Mouse (Mus musculus) urinary bladder, postnatal 10 days (tissue): ENCODE results near the gene Prmt3.

ENCODE experiments used
- DNase-seq: peaks from one replicate; pipeline ENCODE4 v3.0.0; 2022; ENCODE audit warnings: low spot score

Gene Prmt3

DNA sequence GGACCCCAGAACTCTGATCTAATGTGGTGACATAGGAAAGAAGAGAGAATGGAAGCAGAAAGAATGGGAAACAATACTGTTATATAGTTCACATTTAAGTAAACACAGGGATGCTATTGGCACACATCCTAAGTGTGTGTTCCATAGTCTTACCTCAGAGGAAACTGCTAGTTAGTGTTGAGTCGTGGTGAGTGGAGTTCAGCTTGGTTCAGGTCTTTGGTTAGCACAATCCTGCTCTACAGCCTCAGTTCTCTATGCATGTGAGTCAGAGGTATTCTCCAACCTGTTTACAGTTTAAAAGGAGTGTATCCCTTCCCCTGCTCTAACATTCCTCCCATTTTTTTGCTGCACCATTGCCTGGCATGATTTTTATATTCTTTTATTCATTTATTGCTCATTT, 19.0 kb downstream of the Prmt3 start:
- DNase-seq, result no peak

DNA sequence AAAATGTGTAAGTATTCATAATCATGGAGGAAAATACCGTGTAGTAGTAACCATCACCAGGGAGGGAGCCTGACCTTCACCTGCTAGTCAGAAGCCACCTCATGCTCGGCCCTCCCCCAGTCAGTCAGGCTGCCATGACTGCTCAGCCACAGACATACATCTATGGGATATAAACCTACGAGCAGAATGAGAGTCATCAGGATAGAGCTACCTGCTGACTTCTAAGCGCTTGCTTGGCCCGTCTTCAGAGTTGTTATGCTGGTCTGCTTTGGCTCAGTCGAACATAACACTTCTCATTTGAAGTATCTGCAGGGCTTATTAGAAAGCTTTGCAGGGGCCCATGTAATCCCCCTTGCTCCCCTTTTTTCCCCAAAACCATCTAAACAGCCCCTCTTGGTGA, 25.4 kb downstream of the Prmt3 start:
- no peak for DNase-seq

DNA sequence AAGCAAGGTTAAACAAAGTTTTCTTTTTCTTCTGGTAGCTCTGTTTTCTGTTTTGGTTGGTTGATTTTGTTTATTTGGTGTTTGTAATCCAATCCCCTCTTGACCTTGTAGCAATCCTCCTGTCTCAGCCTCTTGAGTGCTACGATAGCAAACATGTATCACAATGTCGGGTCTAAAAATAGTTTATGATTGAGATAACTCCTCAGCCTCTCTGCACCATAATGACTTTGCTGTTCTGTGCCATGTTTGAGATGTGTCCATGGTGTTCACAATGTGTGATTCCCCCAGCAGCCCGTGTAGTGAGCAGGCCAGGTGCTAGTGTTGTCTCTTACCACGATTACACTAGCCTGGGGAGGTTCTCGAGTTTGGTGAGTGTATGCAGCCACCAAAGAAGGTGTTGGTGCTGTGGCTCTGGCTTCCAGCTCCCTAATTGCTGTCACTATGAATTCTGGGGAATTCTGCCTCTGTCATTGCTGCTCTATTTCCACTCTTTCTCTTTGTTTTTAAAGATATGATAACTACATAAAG, 26.6 kb downstream of the Prmt3 start:
- DNase-seq, result no peak

DNA sequence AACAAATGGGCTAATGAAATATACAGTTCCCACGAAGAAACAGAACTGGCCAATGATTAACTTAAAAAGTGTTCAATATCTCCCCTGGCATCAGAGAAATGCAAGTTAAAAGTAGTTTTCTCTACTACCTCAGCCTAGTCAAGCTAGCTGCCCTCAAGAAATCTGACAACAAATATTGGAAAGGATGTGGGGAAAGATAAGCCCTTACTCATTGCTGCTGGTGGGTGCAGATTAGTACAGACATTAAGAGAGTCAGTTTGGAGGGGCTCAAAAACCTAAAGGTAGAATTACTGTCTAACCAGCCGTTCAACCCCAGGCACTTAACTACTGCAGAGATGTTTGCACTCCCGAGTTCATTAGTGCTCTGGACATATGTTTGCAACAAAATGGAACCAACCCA, 27.5 kb downstream of the Prmt3 start:
- no peak for DNase-seq

DNA sequence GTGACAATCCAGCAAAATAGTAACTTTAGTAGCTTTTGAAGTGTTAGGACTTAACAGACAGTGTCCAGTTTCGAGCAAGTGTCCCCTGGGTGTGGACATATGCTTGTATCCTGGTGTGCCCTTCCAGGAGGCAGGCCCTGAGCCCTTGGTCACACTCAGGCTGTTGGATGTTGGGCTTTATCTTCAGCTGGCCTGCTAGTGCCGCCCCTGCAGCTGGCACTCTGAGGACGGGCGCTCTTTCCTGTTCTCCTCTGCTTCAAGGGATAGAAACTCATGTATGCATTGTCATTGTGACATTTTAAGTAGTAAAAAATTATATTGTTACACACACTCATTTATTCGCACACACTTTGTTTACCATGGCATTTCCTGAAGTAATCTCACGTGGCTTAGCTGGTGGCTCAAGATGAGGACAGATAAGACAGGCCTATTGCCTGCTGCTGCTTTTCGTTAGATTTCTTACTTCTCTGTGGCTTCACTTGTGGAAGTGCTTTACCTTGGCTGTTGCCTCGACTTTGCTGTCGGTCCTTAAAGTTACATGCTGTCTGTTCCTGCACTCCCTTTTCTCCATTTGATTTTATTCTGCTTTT, 29.0 kb downstream of the Prmt3 start:
- no peak for DNase-seq

DNA sequence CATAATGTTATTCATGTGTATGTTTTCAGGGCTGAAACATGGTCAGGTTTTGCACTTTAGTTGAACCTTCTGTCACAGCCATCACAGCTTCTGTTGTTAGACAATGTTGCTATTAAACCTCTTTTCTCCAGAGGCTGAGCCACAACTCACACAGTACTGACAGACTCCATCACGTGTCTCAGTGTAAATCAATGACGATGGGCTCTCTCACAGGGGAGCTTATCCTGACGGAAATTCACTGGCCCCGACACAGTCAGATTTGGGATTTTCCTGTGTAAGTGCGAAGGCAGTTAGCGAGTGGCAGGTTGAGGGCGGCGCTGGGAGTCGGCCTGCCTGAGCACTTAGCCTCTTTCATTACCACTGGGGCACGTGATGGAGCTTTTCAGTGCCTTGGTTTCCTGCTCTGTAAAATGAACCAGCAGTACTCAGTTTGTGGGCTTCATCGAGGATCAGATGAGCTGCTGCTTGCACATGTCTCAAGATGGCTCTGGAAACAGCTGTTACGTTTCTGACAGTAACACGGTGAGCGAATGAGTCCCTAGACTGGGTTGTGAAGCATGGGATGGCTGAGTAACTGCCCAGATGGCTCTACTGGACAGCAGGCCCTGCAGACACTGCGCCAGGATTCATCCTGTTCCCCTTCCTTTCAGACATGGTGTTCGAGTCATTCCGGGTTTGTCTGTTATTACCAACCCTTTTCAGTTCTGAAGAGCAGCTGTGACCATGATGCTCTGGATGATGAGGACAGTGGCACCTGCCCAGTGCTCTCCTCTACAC, 29.9 kb downstream of the Prmt3 start:
- no peak for DNase-seq

DNA sequence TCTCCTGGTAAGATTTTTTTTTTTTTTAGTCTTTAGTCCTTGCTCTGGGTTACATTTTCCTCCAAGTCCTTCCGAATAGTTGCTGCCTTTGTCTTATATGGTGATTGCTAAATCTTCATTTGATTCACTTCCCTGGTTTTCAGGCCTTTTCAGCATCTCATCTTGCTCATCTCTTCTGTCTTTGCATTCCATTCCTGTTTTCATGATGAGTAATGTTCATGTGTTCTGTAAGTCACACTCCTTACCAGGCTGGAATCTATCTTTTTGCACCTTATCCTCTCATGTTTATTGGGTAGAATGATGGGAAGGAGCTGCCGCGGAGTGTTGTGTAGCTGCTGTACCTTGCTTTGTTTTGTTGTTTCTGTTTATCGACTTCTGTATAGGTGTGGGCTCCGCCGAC, 31.0 kb downstream of the Prmt3 start:
- DNase-seq, result no peak

DNA sequence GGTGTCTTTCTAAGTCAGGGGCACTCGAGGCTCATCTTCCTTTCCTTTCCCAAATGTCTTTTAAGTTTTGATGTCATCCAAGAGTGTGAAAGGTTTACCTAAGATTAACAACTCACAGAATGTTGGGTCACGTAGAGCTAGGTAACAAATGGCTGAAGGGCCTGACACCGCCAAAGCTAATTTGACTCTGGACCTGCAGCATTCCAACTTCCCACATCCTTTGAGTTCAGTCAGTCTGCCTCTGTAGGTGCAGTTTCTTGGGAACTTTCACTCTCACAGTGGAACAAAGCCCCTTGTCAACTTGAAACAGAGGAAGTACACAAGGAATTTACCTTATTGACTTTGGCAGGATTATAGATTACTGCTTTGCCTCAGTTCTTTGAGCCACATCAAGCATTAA, 31.4 kb downstream of the Prmt3 start:
- no peak for DNase-seq

DNA sequence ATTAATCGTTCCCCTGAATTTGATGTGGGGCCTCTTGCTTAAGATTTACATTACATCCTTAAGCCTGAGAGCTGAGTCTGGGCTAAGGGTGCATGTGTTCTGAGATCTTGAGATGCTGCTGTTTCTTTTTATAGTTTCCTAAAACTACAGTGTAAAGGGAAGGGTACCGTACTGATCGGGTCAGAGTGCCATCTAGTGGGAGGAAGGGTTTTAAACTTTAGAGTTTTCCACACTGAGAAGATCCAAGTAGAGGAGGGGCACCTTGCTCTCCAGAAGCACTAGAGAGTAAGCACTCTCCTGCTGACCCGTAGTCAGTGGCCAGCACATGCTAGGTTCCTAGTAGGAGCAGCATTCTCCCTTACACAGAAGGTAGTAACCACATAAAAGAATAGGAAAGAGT, 33.2 kb downstream of the Prmt3 start:
- DNase-seq, result no peak

DNA sequence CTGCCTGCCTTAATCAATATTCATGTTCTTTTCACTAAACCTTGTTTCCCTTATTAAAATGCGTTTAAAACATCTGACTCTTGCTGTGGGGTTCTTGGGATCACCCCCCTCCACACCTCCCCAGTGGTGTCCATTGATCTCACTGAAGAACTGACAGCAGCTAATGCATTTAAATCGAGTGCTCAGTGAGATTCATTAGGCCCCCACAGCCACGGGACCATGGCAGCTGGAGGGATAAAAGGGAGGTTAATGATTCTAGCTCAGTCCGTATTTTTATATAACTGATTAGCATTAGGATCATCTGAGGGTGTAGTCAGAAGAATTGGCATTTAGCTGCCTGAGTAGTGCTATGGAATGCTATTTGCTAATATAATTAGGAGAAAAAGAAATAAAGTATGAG, 41.2 kb downstream of the Prmt3 start:
- no peak for DNase-seq

DNA sequence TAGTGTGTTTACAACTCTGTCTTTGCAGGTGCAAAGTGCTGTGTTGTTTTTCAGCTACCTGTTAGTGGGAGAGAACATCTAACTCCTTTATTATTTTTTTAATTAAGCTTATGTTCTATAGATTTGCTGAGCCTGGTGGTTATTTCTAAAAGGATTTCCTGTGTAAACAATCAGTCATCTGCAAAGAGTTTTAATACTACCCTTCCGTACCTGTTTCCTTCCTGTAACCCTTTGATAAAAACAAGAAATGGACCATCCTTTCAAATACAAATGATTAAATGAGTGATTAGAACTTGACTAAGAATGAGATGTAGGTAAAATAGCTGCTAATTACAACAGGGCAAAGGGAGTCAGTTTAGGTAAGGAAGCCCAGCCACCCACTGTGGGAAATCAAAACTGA, 43.2 kb downstream of the Prmt3 start:
- no peak for DNase-seq

DNA sequence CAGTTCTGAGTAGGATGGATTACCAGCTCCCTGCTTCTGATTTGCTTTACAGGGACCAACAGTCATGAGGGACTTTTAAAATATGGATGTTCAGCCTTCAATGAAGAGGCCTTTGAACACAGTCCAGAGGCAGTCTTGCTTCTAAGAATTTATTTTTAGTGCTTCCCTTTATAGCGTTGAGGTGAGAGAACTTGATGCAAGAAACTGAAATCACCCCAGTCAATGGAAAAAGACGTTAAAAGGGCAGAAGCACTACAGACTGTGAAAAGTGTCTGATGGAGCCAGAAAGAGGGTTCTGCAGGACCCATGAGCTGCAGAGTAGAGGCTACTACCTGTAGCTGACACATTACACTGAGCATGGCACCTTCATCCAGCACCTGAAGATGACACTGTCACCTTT, 43.9 kb downstream of the Prmt3 start:
- no peak for DNase-seq

DNA sequence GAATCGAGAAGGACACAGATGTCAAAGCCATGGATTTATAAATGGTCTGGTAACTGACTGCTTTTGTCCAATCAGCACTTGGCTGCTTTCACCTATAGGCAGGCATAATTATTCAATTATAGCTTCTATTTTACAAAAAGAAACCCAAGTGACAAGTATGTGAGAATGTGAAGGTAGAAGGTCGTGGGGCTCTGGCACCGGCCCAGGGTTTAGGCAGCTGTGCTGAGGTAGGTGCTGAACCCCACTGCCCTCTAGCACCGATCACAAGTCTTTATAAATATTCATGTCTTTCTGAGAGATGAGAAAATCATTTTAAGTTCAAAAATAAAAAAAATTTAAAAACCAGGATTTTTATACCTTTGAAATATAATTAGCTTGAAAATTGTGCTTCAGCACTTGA, 45.4 kb downstream of the Prmt3 start:
- no peak for DNase-seq

DNA sequence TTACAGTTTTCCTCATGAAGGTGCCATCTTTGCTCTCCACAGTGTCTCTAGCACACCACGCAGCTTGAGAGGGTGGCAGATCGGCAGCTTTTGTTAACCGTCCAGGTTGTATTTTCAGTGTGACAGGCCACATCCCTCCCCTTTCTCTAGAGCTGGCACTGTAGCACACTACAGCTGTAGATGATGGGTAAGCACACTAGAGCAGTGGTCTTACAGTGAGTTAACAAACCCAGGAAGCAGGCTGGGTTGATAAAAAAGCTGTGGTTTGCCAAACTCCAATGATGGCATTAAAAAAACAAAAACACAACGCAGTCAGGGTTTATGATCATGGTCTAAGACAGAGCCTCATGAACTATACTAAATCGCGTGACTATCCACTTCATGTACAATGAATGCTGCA, 45.9 kb downstream of the Prmt3 start:
- DNase-seq, result no peak

DNA sequence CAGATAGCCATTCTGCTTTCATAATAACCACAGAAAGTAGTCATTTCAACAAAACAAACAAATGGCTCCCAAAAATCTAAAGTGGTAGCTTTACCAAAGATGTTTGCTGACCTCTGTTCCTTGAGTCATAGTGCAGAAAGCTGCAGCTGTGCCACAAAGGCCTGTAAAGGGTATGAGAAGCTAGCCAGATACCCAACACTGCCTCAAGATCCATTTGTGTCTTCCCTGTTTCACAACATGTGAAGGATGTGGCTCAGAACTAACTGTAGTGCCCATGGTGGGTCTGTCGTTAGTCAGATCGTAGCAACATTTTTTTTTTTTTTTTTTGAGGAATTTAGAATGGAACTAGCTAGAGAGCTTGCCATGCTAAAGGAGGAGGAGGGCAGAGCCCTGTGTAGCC, 46.4 kb downstream of the Prmt3 start:
- no peak for DNase-seq

DNA sequence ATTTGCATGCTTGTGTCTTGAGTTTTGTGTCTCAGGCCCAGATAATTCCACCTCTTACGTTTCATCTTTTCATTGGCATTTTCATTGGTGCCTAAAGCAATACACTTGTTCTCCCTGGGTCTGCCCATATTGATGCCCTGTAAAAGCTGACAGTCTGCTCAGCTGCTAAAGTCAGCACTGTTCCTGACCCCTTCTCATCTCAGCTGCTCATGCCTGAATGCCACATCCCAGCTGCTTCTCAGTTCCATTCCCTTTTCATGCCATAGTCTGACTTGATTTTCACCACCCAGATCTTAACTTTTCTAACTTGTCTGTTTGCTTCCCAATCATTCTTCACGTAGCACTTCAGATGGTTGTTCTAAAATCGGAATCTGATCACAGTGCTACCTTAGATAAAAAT, 47.3 kb downstream of the Prmt3 start:
- DNase-seq, result no peak

DNA sequence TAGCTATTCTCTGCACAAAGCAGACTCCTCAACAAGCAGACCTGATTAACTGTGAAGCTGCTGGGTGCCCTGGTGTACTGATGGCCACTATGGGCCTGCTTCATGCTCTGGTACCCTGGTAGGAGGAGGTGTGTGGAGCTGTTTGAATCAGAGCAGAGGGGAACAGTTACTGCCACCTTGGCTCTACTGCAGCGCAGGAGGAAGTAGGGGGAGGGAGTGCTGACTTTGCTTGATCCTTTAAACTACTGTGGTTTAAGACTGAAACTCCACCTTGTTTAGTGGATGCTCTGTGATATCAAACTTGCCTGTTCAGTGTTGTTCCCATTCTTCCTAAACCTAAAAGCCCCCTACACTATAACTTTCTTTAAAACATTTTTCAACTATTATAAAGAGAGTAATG, 49.8 kb downstream of the Prmt3 start:
- DNase-seq, result no peak

DNA sequence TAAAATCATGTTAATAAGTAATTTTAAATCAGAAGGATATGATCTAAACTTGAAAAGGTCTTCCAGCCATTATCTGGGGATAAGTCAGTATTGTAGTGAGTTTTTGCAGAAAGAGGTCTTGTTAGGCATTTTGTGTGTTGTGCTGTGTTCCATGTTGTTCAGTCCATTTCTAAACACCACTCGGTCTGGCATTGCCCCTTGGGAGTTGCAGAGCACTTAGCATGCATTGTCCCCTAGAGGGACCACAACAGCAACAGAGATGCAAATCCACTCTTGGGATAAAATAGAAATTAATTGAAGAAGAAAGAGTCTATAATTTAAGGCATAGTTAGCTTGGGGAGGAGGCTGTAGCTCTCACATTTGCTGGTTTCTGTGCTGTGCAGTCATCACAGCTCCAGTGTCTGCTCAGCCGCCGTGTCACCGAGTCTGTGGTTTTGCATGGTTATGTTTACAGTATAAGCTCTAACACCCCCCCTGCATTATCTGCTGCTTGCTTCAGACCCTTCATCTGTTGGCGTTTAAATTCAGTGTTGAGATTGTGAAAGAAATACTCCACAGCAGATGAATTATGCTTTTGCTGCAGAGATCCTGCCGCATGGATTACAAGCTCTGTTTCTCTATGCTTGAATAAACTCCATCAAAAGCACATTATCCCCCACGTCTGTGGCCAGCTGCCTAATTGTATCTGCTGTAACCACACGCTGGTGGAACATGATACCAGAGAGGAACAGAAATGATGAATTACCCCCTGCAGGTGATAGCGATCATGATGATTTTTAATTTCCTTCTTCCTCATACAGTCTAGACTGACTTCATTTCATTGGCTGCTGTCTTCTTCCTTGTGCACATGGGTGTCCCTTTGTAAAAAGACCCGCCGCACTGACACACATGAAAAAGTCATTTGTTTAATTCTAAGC, 64.5 kb downstream of the Prmt3 start:
- no peak for DNase-seq

DNA sequence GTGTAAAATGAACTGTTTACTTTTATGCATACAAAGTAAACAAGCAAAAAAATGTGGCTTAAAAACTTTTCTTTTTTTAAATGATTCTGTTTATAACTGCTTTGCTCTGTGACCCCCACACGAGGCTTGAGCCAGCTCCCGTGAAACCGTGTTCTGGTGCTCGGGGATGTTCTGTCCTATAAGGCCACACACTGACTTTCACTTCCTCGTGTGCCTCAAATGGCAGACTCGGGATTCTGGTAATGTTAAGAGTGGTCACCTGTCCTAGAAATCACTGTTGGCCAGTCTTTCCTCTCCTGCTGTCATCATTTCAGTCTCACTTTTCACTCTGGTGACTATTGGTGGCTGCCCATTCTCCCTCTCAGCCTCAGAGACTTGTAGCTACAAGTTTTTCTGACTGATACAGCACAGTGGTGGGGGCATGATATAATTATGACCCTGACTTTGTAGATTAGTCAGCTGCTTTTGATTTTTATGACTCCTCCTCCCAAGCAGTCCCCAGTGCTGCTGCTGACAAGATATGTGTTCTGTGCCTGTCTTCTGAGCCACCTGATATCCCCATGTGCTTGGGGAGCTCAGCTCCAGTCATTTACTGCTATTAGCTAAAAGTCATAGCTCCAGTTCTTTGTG, 65.3 kb downstream of the Prmt3 start:
- DNase-seq, result no peak

DNA sequence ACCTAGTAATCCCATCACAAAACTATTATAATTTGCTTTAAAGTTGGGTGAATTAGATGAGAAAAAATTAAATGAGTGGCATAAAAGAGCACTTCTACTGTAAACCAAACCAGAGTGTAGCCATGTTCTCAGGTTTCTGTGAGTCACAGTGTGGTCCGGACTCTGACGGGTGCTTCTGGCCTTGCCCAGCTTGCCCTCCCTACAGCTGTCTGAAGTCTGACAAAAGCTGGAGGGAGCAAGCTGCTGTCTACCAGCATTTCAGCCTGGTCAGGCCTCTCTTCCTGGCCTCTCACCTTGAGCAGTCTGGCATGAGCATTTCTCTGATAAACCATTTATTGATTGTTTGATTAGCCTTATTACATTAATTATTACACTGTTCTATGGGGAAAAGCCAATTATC, 69.8 kb downstream of the Prmt3 start:
- DNase-seq, result no peak

DNA sequence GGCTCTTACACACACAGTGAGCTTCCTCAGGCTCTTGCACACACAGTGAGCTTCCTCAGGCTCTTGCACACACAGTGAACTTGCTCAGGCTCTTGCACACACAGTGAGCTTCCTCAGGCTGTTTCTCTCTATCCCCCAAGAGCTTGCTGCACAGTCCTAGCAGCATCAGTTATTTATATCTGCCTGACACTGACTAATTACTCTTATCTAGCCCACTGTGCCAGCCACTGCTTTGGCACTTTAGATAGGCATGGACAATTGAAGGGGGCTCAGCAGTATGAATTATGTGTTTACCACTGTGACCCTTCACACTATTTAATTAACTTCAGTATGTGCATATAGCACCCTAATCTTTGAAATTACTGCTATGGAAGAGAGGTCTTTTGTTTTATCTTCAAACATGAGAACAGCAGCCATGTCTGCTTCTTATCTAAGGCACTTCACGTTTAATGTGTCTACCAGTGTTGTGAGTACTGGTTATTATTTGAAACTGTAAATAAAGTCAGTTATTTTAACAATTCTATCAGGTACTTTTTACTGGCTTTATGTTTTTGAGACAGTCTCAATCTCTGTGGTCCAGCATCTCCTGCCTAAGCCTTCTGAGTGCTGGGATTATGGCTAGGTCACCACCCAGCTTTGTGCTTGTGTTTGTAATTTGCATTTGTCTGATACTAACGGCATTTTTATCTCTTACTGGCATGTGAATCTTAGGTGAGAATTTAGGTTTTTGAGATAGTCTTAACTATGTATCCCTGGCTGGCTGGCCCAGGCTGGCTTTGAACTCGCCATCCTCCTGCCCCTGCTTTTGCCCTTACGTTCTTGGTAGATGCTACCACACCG, 75.4 kb downstream of the Prmt3 start:
- DNase-seq, result no peak
